ENCODE assay signal across 20 mouse cellular contexts in genomic region chr7:127378310-127378921, GRCm38 (mm10).
"Had no signal": no experiment of that assay in that cellular context is flagged by ENCODE, and none has a peak within 500 bp of the region (broad histone marks: within the 10 kb centered on the region; RNA-seq: fewer than 3 reads in every experiment).

No protein-coding gene starts in this region.

- H3K9ac ChIP-seq: liver, embryonic 15.5 days; lung, embryonic 14.5 days; midbrain, embryonic 13.5 days; neural tube, embryonic 13.5 days; neural tube, embryonic 15.5 days; stomach, embryonic 15.5 days had no signal

- DNase-seq: lung, adult 18-20 months; lung, embryonic 14.5 days; lung, postnatal 10 days; lung, postnatal 4 days; retina, postnatal 1 day; right cerebral cortex, adult 18-20 months; right cerebral cortex, postnatal 25 days; right cerebral cortex, postnatal 4 days; thymus, adult 2 months; thymus, postnatal 25 days; thymus, postnatal 4 days had no signal

- H3K27me3 ChIP-seq: liver, embryonic 15.5 days; midbrain, embryonic 13.5 days; neural tube, embryonic 13.5 days; neural tube, embryonic 15.5 days; stomach, embryonic 15.5 days had no signal

- H3K4me1 ChIP-seq: stomach, embryonic 15.5 days had no signal

- H3K27ac ChIP-seq: liver, embryonic 15.5 days; midbrain, embryonic 10.5 days; midbrain, embryonic 13.5 days; neural tube, embryonic 13.5 days; neural tube, embryonic 15.5 days; stomach, embryonic 15.5 days; stomach, postnatal 0 days had no signal

- H3K9me3 ChIP-seq: liver, embryonic 15.5 days; midbrain, embryonic 10.5 days; neural tube, embryonic 13.5 days; neural tube, embryonic 15.5 days; stomach, embryonic 15.5 days had no signal

- ATAC-seq: midbrain, embryonic 13.5 days; midbrain, embryonic 16.5 days had no signal

- H3K4me2 ChIP-seq: liver, embryonic 15.5 days; lung, embryonic 14.5 days; midbrain, embryonic 13.5 days; neural tube, embryonic 13.5 days; neural tube, embryonic 15.5 days; stomach, embryonic 15.5 days had no signal

- H3K4me3 ChIP-seq: liver, embryonic 15.5 days; midbrain, embryonic 10.5 days; midbrain, embryonic 13.5 days; myocyte; neural tube, embryonic 13.5 days; neural tube, embryonic 15.5 days; stomach, embryonic 15.5 days had no signal
